Mouse (Mus musculus): ENCODE results near the gene Tubg2. TPM values are rescaled to one million over a fixed set of nuclear protein-coding genes. Genes with fewer than 3 reads are reported as not detected.

Tubg2 gene
- polyA plus RNA-seq, 1 experiment from 2014 or later, result 6.6 TPM

DNA sequence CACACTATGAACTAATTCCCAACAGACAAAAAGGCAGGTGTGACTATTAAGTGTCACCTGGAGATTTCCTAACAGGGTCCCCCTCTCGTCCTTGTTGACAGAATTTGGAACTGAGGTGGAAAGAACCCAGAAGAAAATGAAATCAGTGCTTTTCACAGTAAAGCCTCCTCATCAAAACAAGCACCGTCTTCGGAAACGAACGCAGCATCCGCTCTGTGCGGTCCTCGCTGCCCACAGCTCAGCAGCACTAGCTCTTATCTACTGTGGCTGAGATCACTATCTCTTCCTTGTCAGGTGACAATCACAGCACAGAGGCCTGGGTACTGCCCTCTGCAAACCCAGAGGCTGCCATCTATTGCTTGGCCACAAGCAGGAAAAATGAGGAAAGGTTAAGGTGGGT lies 40.5 kb downstream of the Tubg2 start:
- WGBS, result 94% methylated on average over 8 of the region's 8 CpGs

DNA sequence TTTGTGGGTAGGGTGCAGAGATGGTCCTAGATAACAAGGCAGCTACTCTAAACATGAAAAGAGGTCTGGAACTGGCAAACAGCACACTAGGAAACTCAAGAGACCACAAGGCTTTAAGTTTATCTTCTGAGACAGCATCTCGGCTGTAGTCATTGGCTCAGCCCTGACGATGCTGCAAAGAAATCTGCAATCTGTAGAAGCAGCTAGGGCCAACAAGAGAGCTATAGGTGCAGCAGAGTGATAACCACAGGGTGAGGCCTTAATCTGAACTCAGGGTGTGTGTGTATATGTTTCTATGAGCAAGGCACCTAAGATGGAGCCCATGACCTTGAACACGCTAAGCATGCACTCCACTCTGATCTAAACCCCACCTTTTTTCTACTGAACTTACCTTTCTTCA lies 43.8 kb downstream of the Tubg2 start:
- Histone ChIP-seq H3K4me1 (ENCODE audit: control insufficient read depth, insufficient read depth, low read length) (no peaks in the 10 kb centered on the region), H3K4me2 (ENCODE audit: low read depth, low read length) (no peak overlapping the region), H3K4me3 (ENCODE audit: low read depth, low read length) (no peak overlapping the region), H3K27ac (replicated peaks; ENCODE audit: low read depth, low read length) (no peak overlapping the region), H3K9ac (ENCODE audit: low read depth, low read length) (no peak overlapping the region), H3K27me3 (replicated peaks; ENCODE audit: control insufficient read depth, insufficient read depth, low read length) (no peaks in the 10 kb centered on the region), H3K9me3 (ENCODE audit: control insufficient read depth, low read length) (no peaks in the 10 kb centered on the region), H3K36me3 (ENCODE audit: control insufficient read depth, insufficient read depth, low read length) (peaks cover 88% of the 10 kb centered on the region)
- no peak for ATAC-seq (ENCODE audit: low read depth)
- DNase-seq (ENCODE audit: low spot score), result no peak
- WGBS, result 95% methylated on average over 3 of the region's 3 CpGs

More for the DNA sequence above, 40.5 kb downstream of the Tubg2 start:
- H3K9me3 ChIP-seq (ENCODE audit: control insufficient read depth, low read length), result no peaks in the 10 kb centered on the region
- H3K4me2 ChIP-seq (ENCODE audit: low read depth, low read length), result no peak overlapping the region
- H3K27me3 ChIP-seq (replicated peaks; ENCODE audit: control insufficient read depth, insufficient read depth, low read length), result no peaks in the 10 kb centered on the region
- no peak for DNase-seq (ENCODE audit: low spot score)
- H3K36me3 ChIP-seq (ENCODE audit: control insufficient read depth, insufficient read depth, low read length), result peaks cover 86% of the 10 kb centered on the region
- ATAC-seq (ENCODE audit: low read depth), result no peak
- no peaks in the 10 kb centered on the region for H3K4me1 ChIP-seq (ENCODE audit: control insufficient read depth, insufficient read depth, low read length)
- H3K27ac ChIP-seq (replicated peaks; ENCODE audit: low read depth, low read length), result no peak overlapping the region
- no peak overlapping the region for H3K4me3 ChIP-seq (ENCODE audit: low read depth, low read length)
- no peak overlapping the region for H3K9ac ChIP-seq (ENCODE audit: low read depth, low read length)

DNA sequence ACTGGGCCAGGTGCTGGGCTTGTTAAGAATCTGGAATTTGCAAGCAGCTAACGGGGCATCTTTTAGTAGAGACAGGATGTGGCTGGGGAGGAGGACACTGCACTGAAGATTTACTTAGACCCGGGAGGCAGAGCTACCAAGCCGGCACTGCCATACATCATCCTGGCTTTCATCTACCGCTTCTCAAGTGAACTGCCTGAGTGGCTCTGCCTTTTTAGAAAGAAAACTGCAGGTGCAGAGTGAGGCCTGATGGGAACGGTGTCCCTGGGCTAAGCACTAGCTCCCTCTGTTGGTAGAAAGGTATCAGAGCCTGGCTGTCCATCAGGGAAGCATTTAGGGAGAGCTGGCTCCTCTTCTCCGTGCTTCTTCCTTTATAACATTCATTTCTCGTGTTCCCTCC lies 45.3 kb downstream of the Tubg2 start:
- WGBS, result 29% methylated on average over 7 of the region's 7 CpGs
- Histone ChIP-seq H3K27ac (replicated peaks; ENCODE audit: low read depth, low read length) (no peak overlapping the region), H3K9ac (ENCODE audit: low read depth, low read length) (no peak overlapping the region), H3K4me1 (ENCODE audit: control insufficient read depth, insufficient read depth, low read length) (no peaks in the 10 kb centered on the region), H3K36me3 (ENCODE audit: control insufficient read depth, insufficient read depth, low read length) (peaks cover 87% of the 10 kb centered on the region), H3K4me3 (ENCODE audit: low read depth, low read length) (no peak overlapping the region), H3K9me3 (ENCODE audit: control insufficient read depth, low read length) (no peaks in the 10 kb centered on the region), H3K27me3 (replicated peaks; ENCODE audit: control insufficient read depth, insufficient read depth, low read length) (no peaks in the 10 kb centered on the region), H3K4me2 (ENCODE audit: low read depth, low read length) (no peak overlapping the region)
- DNase-seq (ENCODE audit: low spot score) (peak; percentile 59), ATAC-seq (ENCODE audit: low read depth) (no peak)

Small RNA genes lying within 50 kb of the gene (microRNA-seq; reads per million reads assigned to microRNA genes)
- gene Gm27626 (ENCODE audit: borderline number of aligned reads), result not detected

Other genes with a start within 250 kb of the Tubg2 start
- 71.4 and 82.9 TPM in 2 replicates for gene Stat3, start 216.4 kb upstream of the Tubg2 start, polyA plus RNA-seq (2014; fragmentation: Nextera tagmentation; extraction: Ambion mirVana)
- gene Cavin1, start 185.0 kb upstream of the Tubg2 start, polyA plus RNA-seq (2014; fragmentation: Nextera tagmentation; extraction: Ambion mirVana), result 145 and 160 TPM in 2 replicates
- 35.0 and 37.9 TPM in 2 replicates for gene Atp6v0a1, start 146.5 kb upstream of the Tubg2 start, polyA plus RNA-seq (2014; fragmentation: Nextera tagmentation; extraction: Ambion mirVana)
- gene Naglu, start 85.9 kb upstream of the Tubg2 start, polyA plus RNA-seq (2014; fragmentation: Nextera tagmentation; extraction: Ambion mirVana), result 13.9 and 14.4 TPM in 2 replicates
- not detected in 2 replicates for gene Hsd17b1, start 77.5 kb upstream of the Tubg2 start, polyA plus RNA-seq (2014; fragmentation: Nextera tagmentation; extraction: Ambion mirVana)
- gene Coasy, start 73.3 kb upstream of the Tubg2 start, polyA plus RNA-seq (2014; fragmentation: Nextera tagmentation; extraction: Ambion mirVana), result 39.1 and 40.5 TPM in 2 replicates
- 45.8 and 55.2 TPM in 2 replicates for gene Mlx, start 68.6 kb upstream of the Tubg2 start, polyA plus RNA-seq (2014; fragmentation: Nextera tagmentation; extraction: Ambion mirVana)
- 27.2 and 34.4 TPM in 2 replicates for gene Psmc3ip, start 60.5 kb upstream of the Tubg2 start, polyA plus RNA-seq (2014; fragmentation: Nextera tagmentation; extraction: Ambion mirVana)
- 10.4 and 12.1 TPM in 2 replicates for gene Retreg3, start 36.0 kb upstream of the Tubg2 start, polyA plus RNA-seq (2014; fragmentation: Nextera tagmentation; extraction: Ambion mirVana)
- 55.7 and 60.2 TPM in 2 replicates for gene Tubg1, start 36.0 kb upstream of the Tubg2 start, polyA plus RNA-seq (2014; fragmentation: Nextera tagmentation; extraction: Ambion mirVana)
- gene Cntnap1, start 14.6 kb downstream of the Tubg2 start, polyA plus RNA-seq (2014; fragmentation: Nextera tagmentation; extraction: Ambion mirVana), result 1.6 and 1.9 TPM in 2 replicates
- gene Plekhh3, start 15.4 kb downstream of the Tubg2 start, polyA plus RNA-seq (2014; fragmentation: Nextera tagmentation; extraction: Ambion mirVana), result 17.7 and 20.9 TPM in 2 replicates
- gene Ccr10, start 19.5 kb downstream of the Tubg2 start, polyA plus RNA-seq (2014; fragmentation: Nextera tagmentation; extraction: Ambion mirVana), result 0.28 TPM in 1 of 2 replicates, not detected in the other
- 14.8 and 15.5 TPM in 2 replicates for gene Ezh1, start 70.6 kb downstream of the Tubg2 start, polyA plus RNA-seq (2014; fragmentation: Nextera tagmentation; extraction: Ambion mirVana)
- 128 and 154 TPM in 2 replicates for gene Ramp2, start 90.1 kb downstream of the Tubg2 start, polyA plus RNA-seq (2014; fragmentation: Nextera tagmentation; extraction: Ambion mirVana)
- 111 and 116 TPM in 2 replicates for gene Vps25, start 97.8 kb downstream of the Tubg2 start, polyA plus RNA-seq (2014; fragmentation: Nextera tagmentation; extraction: Ambion mirVana)
- gene Wnk4, start 104.7 kb downstream of the Tubg2 start, polyA plus RNA-seq (2014; fragmentation: Nextera tagmentation; extraction: Ambion mirVana), result 10.7 and 11.9 TPM in 2 replicates
- gene Cntd1, start 123.1 kb downstream of the Tubg2 start, polyA plus RNA-seq (2014; fragmentation: Nextera tagmentation; extraction: Ambion mirVana), result 0.90 and 1.6 TPM in 2 replicates
- gene Coa3, start 123.2 kb downstream of the Tubg2 start, polyA plus RNA-seq (2014; fragmentation: Nextera tagmentation; extraction: Ambion mirVana), result 180 and 181 TPM in 2 replicates
- gene Becn1, start 146.4 kb downstream of the Tubg2 start, polyA plus RNA-seq (2014; fragmentation: Nextera tagmentation; extraction: Ambion mirVana), result 134 and 139 TPM in 2 replicates
- gene Psme3, start 160.3 kb downstream of the Tubg2 start, polyA plus RNA-seq (2014; fragmentation: Nextera tagmentation; extraction: Ambion mirVana), result 98.0 and 106 TPM in 2 replicates
- gene Aoc2, start 169.2 kb downstream of the Tubg2 start, polyA plus RNA-seq (2014; fragmentation: Nextera tagmentation; extraction: Ambion mirVana), result 0.75 and 0.82 TPM in 2 replicates
- gene Aoc3, start 174.7 kb downstream of the Tubg2 start, polyA plus RNA-seq (2014; fragmentation: Nextera tagmentation; extraction: Ambion mirVana), result 2.0 and 2.4 TPM in 2 replicates
- not detected in 2 replicates for gene G6pc, start 211.7 kb downstream of the Tubg2 start, polyA plus RNA-seq (2014; fragmentation: Nextera tagmentation; extraction: Ambion mirVana)